Mouse (Mus musculus): ENCODE measurements around the gene Rnf8. TPM values are rescaled to one million over a fixed set of nuclear protein-coding genes. Genes with fewer than 3 reads are reported as not detected.

The Rnf8 gene
- polyA plus RNA-seq, 1 experiment from 2014 or later, result 44.6 TPM

DNA sequence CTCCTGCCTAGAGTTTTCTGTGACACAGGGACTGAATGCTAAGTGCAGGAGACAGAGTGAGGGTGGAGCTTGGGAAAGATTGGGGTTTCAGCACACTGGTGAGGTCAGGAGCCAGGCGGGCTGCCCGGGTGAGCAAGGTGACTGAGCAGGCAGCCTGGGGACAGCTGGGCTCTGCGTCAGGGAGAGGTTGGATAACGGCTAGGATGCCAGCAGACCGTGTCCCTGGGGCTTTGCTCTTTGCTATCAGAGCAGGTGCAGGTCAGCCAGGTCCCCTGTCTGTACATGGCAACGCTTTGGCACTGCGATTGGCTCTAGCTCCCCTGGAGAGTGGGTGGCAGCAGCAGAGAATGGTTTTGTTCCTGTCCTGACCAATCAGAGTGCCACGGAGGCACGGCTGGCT lies 12.7 kb downstream of the Rnf8 start:
- H3K36me3 ChIP-seq, result peaks cover 81% of the 10 kb centered on the region
- H3K27me3 ChIP-seq, result no peaks in the 10 kb centered on the region
- no peak overlapping the region for H3K4me2 ChIP-seq
- 89% methylated on average over 9 of the region's 9 CpGs for WGBS
- no peaks in the 10 kb centered on the region for H3K4me1 ChIP-seq (replicated peaks)
- ATAC-seq (replicated peaks; ENCODE audit: insufficient number of reproducible peaks, insufficient read depth, low FRiP score, low read depth), result no peak
- no peaks in the 10 kb centered on the region for H3K9me3 ChIP-seq (replicated peaks)
- H3K4me3 ChIP-seq, result no peak overlapping the region
- H3K27ac ChIP-seq, result no peak overlapping the region
- H3K9ac ChIP-seq, result no peak overlapping the region

GRCm38 (mm10) chr17:29628946-29629345 lies 14.4 kb downstream of the Rnf8 start:
- 76% methylated on average over 5 of the region's 5 CpGs for WGBS
- peaks cover 72% of the 10 kb centered on the region for H3K36me3 ChIP-seq

GRCm38 (mm10) chr17:29629620-29630019 lies 15.0 kb downstream of the Rnf8 start:
- H3K4me3 ChIP-seq, result no peak overlapping the region
- WGBS, result 60% methylated on average over 5 of the region's 5 CpGs
- no peak overlapping the region for H3K27ac ChIP-seq
- H3K27me3 ChIP-seq, result no peaks in the 10 kb centered on the region
- H3K36me3 ChIP-seq, result peaks cover 68% of the 10 kb centered on the region
- no peaks in the 10 kb centered on the region for H3K9me3 ChIP-seq (replicated peaks)
- no peak for ATAC-seq (replicated peaks; ENCODE audit: insufficient number of reproducible peaks, insufficient read depth, low FRiP score, low read depth)
- no peak overlapping the region for H3K4me2 ChIP-seq
- H3K9ac ChIP-seq, result no peak overlapping the region
- no peaks in the 10 kb centered on the region for H3K4me1 ChIP-seq (replicated peaks)

More at GRCm38 (mm10) chr17:29628946-29629345, 14.4 kb downstream of the Rnf8 start:
- no peak for ATAC-seq (replicated peaks; ENCODE audit: insufficient number of reproducible peaks, insufficient read depth, low FRiP score, low read depth)
- no peaks in the 10 kb centered on the region for H3K4me1 ChIP-seq (replicated peaks)
- no peak overlapping the region for H3K4me2 ChIP-seq
- H3K27me3 ChIP-seq, result no peaks in the 10 kb centered on the region
- H3K9me3 ChIP-seq (replicated peaks), result no peaks in the 10 kb centered on the region
- no peak overlapping the region for H3K27ac ChIP-seq
- no peak overlapping the region for H3K4me3 ChIP-seq
- H3K9ac ChIP-seq, result no peak overlapping the region

DNA sequence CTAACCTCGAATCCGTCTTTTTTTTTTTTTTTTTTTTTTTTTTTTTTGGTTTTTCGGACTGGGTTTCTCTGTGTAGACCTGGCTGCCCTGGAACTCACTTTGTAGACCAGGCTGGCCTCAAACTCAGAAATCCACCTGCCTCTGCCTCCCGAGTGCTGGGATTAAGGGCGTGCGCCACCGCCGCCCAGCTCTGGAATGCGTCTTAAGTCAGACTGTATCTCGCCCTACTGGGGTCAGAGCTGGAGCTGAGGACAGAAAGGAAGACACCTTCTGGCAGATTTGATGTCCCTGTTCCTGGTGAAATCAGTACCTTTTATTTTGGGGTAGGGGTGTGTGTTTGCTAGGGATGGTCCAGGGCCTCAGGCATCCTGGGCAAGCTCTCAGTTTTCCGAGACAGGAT lies 17.7 kb downstream of the Rnf8 start:
- H3K9me3 ChIP-seq (replicated peaks), result no peaks in the 10 kb centered on the region
- no peak for ATAC-seq (replicated peaks; ENCODE audit: insufficient number of reproducible peaks, insufficient read depth, low FRiP score, low read depth)
- no peak overlapping the region for H3K9ac ChIP-seq
- H3K4me2 ChIP-seq, result no peak overlapping the region
- H3K36me3 ChIP-seq, result peaks cover 67% of the 10 kb centered on the region
- H3K4me1 ChIP-seq (replicated peaks), result peaks cover 7% of the 10 kb centered on the region
- 92% methylated on average over 11 of the region's 11 CpGs for WGBS
- H3K4me3 ChIP-seq, result no peak overlapping the region
- H3K27ac ChIP-seq, result no peak overlapping the region
- no peaks in the 10 kb centered on the region for H3K27me3 ChIP-seq

DNA sequence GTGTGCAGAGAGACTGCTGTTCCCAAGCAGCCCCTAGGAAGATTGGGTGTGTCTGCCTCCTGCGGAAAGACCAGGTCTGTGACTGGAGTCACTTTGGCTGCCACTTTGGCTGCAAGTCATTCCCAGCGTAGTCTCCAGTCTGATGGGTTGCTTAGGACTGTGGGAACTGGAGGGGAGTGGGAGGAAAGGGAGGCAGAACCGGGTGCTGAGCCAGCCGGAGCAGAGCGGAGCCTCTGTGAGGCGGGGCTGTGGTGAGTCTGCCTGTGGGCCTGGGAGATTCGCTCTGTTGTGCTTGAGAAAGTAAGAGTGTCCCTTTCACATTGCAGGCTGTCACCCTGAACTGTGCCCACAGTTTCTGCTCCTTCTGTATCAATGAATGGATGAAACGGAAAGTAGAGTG lies 20.9 kb downstream of the Rnf8 start:
- no peaks in the 10 kb centered on the region for H3K27me3 ChIP-seq
- H3K9ac ChIP-seq, result no peak overlapping the region
- no peak overlapping the region for H3K4me2 ChIP-seq
- H3K4me1 ChIP-seq (replicated peaks), result peaks cover 15% of the 10 kb centered on the region
- no peak overlapping the region for H3K4me3 ChIP-seq
- H3K36me3 ChIP-seq, result peaks cover 57% of the 10 kb centered on the region
- H3K9me3 ChIP-seq (replicated peaks), result no peaks in the 10 kb centered on the region
- no peak overlapping the region for H3K27ac ChIP-seq
- 86% methylated on average over 8 of the region's 8 CpGs for WGBS
- no peak for ATAC-seq (replicated peaks; ENCODE audit: insufficient number of reproducible peaks, insufficient read depth, low FRiP score, low read depth)

DNA sequence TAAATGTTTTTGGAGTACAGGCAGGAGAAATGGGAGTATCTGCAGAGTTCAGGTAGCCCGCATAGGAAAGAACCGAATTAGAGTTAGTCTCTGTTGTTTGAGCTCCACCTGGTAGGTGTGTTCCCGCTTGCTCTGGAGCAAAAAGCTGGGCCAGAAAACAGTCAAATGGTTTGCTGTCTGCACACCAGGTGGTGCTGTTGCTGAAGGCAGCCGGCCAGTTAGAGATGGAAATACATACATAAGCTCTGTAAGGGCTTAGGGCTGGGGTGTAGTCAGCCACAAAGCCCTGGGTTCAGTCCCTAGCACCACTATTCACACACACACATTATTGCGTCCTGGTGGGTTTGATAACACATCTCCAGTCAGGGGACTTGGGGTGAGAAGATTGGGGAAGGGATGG lies 21.5 kb downstream of the Rnf8 start:
- H3K27me3 ChIP-seq, result no peaks in the 10 kb centered on the region
- 68% methylated on average over 5 of the region's 5 CpGs for WGBS
- no peak for ATAC-seq (replicated peaks; ENCODE audit: insufficient number of reproducible peaks, insufficient read depth, low FRiP score, low read depth)
- H3K4me3 ChIP-seq, result no peak overlapping the region
- no peak overlapping the region for H3K9ac ChIP-seq
- peaks cover 15% of the 10 kb centered on the region for H3K4me1 ChIP-seq (replicated peaks)
- peaks cover 57% of the 10 kb centered on the region for H3K36me3 ChIP-seq
- no peak overlapping the region for H3K4me2 ChIP-seq
- H3K9me3 ChIP-seq (replicated peaks), result no peaks in the 10 kb centered on the region
- H3K27ac ChIP-seq, result no peak overlapping the region

- H3K9ac ChIP-seq, result no peak overlapping the region
- no peaks in the 10 kb centered on the region for H3K27me3 ChIP-seq
- no peaks in the 10 kb centered on the region for H3K9me3 ChIP-seq (replicated peaks)
- ATAC-seq (replicated peaks; ENCODE audit: insufficient number of reproducible peaks, insufficient read depth, low FRiP score, low read depth), result no peak
- peaks cover 56% of the 10 kb centered on the region for H3K36me3 ChIP-seq
- no peak overlapping the region for H3K4me3 ChIP-seq
- no peak overlapping the region for H3K27ac ChIP-seq
- H3K4me1 ChIP-seq (replicated peaks), result peaks cover 15% of the 10 kb centered on the region
- 71% methylated on average over 4 of the region's 4 CpGs for WGBS
- H3K4me2 ChIP-seq, result no peak overlapping the region
Observed at GRCm38 (mm10) chr17:29637377-29637776, 22.8 kb downstream of the Rnf8 start.

- Histone ChIP-seq H3K4me2 (no peak overlapping the region), H3K27ac (no peak overlapping the region), H3K36me3 (peaks cover 55% of the 10 kb centered on the region), H3K9ac (no peak overlapping the region), H3K4me1 (replicated peaks) (peaks cover 15% of the 10 kb centered on the region), H3K4me3 (no peak overlapping the region), H3K9me3 (replicated peaks) (no peaks in the 10 kb centered on the region), H3K27me3 (no peaks in the 10 kb centered on the region)
- ATAC-seq (replicated peaks; ENCODE audit: insufficient number of reproducible peaks, insufficient read depth, low FRiP score, low read depth), result no peak
- WGBS, result 60% methylated on average over 8 of the region's 8 CpGs
Observed at GRCm38 (mm10) chr17:29637895-29638294, 23.3 kb downstream of the Rnf8 start.

DNA sequence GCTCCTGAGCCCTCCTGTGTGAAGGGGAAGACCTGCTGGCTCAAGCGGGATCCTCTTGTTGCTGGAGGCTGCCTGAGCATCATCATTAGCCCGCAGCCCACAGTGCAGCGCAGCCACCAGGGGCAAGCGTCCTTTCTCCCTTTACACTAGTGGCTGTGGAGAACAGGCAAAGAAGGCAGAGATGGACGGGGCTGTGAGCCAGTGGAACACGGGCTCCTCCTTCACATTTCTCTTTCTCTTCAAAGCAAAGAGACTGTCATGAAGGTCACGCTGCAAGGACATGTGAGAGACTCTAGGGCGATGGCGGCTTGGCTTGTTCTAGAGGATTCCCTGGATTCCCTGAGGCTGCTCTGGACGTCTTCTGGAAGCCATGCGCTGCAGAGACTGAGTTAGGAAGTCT lies 26.4 kb downstream of the Rnf8 start:
- peaks cover 38% of the 10 kb centered on the region for H3K36me3 ChIP-seq
- peaks cover 24% of the 10 kb centered on the region for H3K4me1 ChIP-seq (replicated peaks)
- H3K9me3 ChIP-seq (replicated peaks), result no peaks in the 10 kb centered on the region
- ATAC-seq (replicated peaks; ENCODE audit: insufficient number of reproducible peaks, insufficient read depth, low FRiP score, low read depth), result no peak
- H3K4me3 ChIP-seq, result no peak overlapping the region
- no peak overlapping the region for H3K27ac ChIP-seq
- H3K9ac ChIP-seq, result no peak overlapping the region
- H3K27me3 ChIP-seq, result no peaks in the 10 kb centered on the region
- no peak overlapping the region for H3K4me2 ChIP-seq
- 82% methylated on average over 11 of the region's 11 CpGs for WGBS

GRCm38 (mm10) chr17:29642219-29642618 lies 27.6 kb downstream of the Rnf8 start:
- no peak overlapping the region for H3K27ac ChIP-seq
- H3K36me3 ChIP-seq, result peaks cover 29% of the 10 kb centered on the region
- no peaks in the 10 kb centered on the region for H3K9me3 ChIP-seq (replicated peaks)
- no peaks in the 10 kb centered on the region for H3K27me3 ChIP-seq
- no peak overlapping the region for H3K4me2 ChIP-seq
- no peak overlapping the region for H3K9ac ChIP-seq
- WGBS, result 72% methylated on average over 3 of the region's 3 CpGs
- H3K4me3 ChIP-seq, result no peak overlapping the region
- ATAC-seq (replicated peaks; ENCODE audit: insufficient number of reproducible peaks, insufficient read depth, low FRiP score, low read depth), result no peak
- peaks cover 18% of the 10 kb centered on the region for H3K4me1 ChIP-seq (replicated peaks)

DNA sequence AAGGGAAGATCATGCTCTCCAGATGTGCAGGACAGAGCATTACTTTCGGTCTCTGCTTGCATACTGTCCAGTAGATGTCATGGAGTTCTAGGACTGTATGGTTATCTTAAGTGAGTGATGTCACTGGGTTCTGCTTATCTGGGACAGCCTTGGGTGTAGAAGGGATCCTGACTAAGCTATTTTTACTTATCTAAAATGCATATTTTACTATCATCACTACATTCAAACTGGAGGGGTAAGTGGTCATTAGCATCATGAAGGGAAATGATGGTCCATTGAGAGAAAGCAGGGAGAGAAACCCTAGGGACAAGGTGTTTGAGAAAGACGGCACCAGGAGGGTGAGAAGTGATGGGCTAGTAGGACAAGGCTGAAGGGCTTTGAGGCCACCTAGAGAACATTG lies 43.7 kb downstream of the Rnf8 start:
- H3K36me3 ChIP-seq, result 0 out of 2 replicates have a peak, but pooled peaks cover 3% of the 10 kb centered on the region
- no peaks in the 10 kb centered on the region for H3K9me3 ChIP-seq (replicated peaks)
- H3K4me3 ChIP-seq, result no peak overlapping the region
- WGBS, result 31% methylated on average over 2 of the region's 2 CpGs
- ATAC-seq (replicated peaks; ENCODE audit: insufficient number of reproducible peaks, insufficient read depth, low FRiP score, low read depth), result no peak
- no peak overlapping the region for H3K4me2 ChIP-seq
- H3K27ac ChIP-seq, result no peak overlapping the region
- peaks cover 6% of the 10 kb centered on the region; the same call in 1 of the 2 replicates for H3K4me1 ChIP-seq (replicated peaks)
- H3K27me3 ChIP-seq, result no peaks in the 10 kb centered on the region
- no peak overlapping the region for H3K9ac ChIP-seq

DNA sequence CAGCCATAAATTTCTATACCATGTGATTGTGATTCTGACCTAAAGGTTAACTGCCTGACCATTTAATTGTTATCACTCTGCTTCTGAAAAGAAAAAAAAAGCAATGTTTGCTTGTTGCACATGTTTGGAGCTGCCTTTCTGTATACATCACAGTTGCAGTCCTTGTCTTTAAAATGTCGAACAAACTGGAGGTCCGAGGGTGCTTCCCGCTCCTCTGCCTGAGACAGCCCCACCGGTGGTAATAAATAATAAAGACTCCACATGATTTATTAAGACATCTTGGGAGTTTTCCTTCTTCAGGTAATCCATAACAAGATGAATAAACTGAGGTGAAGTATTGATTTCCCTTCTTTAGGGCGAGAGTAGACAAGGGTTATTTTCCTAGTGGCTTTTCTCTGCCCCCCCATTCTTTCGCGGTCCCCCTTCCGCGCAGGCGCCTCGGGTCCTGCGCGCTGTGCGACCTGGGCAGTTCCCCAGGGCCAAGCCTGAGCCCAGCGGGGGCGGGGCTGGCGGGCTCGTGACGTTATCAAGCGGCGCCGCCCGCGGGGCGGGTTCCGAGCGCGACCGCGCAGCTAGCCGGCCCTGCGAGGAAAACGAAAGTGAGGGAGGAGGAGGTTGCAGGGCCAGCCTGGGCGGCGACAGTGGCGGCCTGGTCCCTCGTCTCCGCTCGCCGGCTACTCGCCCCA lies 45.6 kb downstream of the Rnf8 start, which contains the start of gene Cmtr1:
Cmtr1 (plus strand) TSS at position 520 of the 686 bp plus-strand sequence.
- ATAC-seq (replicated peaks; ENCODE audit: insufficient number of reproducible peaks, insufficient read depth, low FRiP score, low read depth), result peak; percentile 98
- Histone ChIP-seq H3K36me3 (peaks cover 16% of the 10 kb centered on the region; the same call in 1 of the 2 replicates), H3K27me3 (no peaks in the 10 kb centered on the region), H3K4me3 (peak within 1 kb of the TSS; percentile 100), H3K4me1 (replicated peaks) (peaks cover 6% of the 10 kb centered on the region; the same call in 1 of the 2 replicates), H3K27ac (peak within 1 kb of the TSS; percentile 96), H3K9me3 (replicated peaks) (no peaks in the 10 kb centered on the region), H3K9ac (peak within 1 kb of the TSS; percentile 98), H3K4me2 (peak within 1 kb of the TSS; percentile 90)
- WGBS, result under 1% methylated on average over 41 of the region's 41 CpGs

All from heart, embryonic 15.5 days (tissue).